8 mouse cellular contexts compared by ENCODE assay signal in the genomic region with DNA sequence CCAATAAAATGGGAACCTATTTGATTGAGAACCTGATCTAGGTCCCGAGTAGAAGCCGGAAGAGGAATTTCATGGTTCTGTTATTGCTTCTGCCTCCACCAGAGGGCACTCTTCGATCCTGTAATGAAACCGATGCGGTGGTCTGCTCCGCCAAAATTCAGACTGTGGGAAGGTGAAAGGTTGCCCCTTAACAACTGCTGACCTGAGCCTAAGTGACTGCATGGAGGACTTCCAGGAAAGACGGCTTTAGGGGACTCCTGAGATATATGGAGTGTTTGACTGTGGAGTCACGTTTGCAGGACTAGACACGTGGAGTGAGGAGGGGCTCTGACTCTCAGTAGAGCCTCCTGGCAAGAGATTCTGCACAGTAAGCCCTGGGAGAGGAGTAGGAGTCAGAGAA.
DNase-seq lines count a peak whose midpoint lies in the region; ATAC-seq and TF ChIP-seq lines count a peak whose summit lies in the region.

No protein-coding gene starts in this region.

- H3K27me3 ChIP-seq in forebrain, embryonic 11.5 days (ENCODE audit: control insufficient read depth, insufficient read depth, low read length): no peaks in the 10 kb centered on the region
- no peaks in the 10 kb centered on the region for H3K27me3 ChIP-seq in hindbrain, embryonic 12.5 days
- H3K27me3 ChIP-seq in midbrain, embryonic 13.5 days: no peaks in the 10 kb centered on the region
- H3K27me3 ChIP-seq in testis, adult 2 months (ENCODE audit: control insufficient read depth, insufficient read depth, low read length): no peaks in the 10 kb centered on the region

- ATAC-seq in forebrain, embryonic 11.5 days (replicated peaks; ENCODE audit: low FRiP score): peak; percentile 71
- no peak; the same call in 1 of the 2 replicates for ATAC-seq in hindbrain, embryonic 12.5 days (ENCODE audit: low FRiP score)
- peak; percentile 43; the same call in 1 of the 2 replicates for ATAC-seq in midbrain, embryonic 13.5 days

- no peak for TF ChIP-seq POLR2A in testis, adult 2 months (IDR thresholded peaks at IDR 0.05; ENCODE audit: control insufficient read depth, low read depth, low read length)

- intact Hi-C loops in left cerebral cortex, adult 2 months (cut with DNase I): loop anchor here (1.0 to 10.0 kb wide), 4 partner anchors 127 to 684 kb away; a partner anchor contains a TSS
- intact Hi-C loops in left cerebral cortex, postnatal 4 days (cut with DNase I): loop anchor here (5.0 to 10.0 kb wide), 3 partner anchors 288 to 681 kb away; no protein-coding TSS in a partner anchor

- peak; percentile 83 for TF ChIP-seq CTCF in left cerebral cortex, adult 2 months (IDR thresholded peaks at IDR 0.05)
- peak; percentile 59; the same call in 1 of the 2 replicates for TF ChIP-seq CTCF in testis, adult 2 months (IDR thresholded peaks at IDR 0.05; ENCODE audit: control insufficient read depth, insufficient read depth, insufficient replicate concordance, low read depth, low read length)

- H3K9me3 ChIP-seq in forebrain, embryonic 11.5 days (ENCODE audit: control insufficient read depth, low read length): no peaks in the 10 kb centered on the region
- H3K9me3 ChIP-seq in hindbrain, embryonic 12.5 days (replicated peaks): no peaks in the 10 kb centered on the region
- H3K9me3 ChIP-seq in midbrain, embryonic 13.5 days: no peaks in the 10 kb centered on the region

- H3K4me1 ChIP-seq in forebrain, embryonic 11.5 days (replicated peaks; ENCODE audit: control insufficient read depth, insufficient read depth, low read length): peaks cover 3% of the 10 kb centered on the region; the same call in 1 of the 2 replicates
- H3K4me1 ChIP-seq in hindbrain, embryonic 12.5 days: peaks cover 10% of the 10 kb centered on the region
- H3K4me1 ChIP-seq in midbrain, embryonic 13.5 days (replicated peaks): peaks cover 10% of the 10 kb centered on the region
- peaks cover 11% of the 10 kb centered on the region for H3K4me1 ChIP-seq in testis, adult 2 months (ENCODE audit: control insufficient read depth, insufficient read depth, low read length)

- peak; percentile 46 to 52 for DNase-seq in left cerebral cortex, adult 2 months (ENCODE audit: extremely low spot score in 1 of 2, low spot score in 2 of 2)
- no peak for DNase-seq in left cerebral cortex, adult 11 months (ENCODE audit: low spot score)
- DNase-seq in c-Kit-positive CD71-positive TER-119-negative erythroid progenitor cells, embryonic 14.5 days (ENCODE audit: low read depth): peak; percentile 15
- DNase-seq in forebrain, embryonic 11.5 days (ENCODE audit: low spot score): peak; percentile 65
- peak; percentile 52 for DNase-seq in left cerebral cortex, postnatal 4 days

- 0 out of 2 replicates have a peak overlapping the region, but pooled peaks have one; percentile 33 for H3K27ac ChIP-seq in left cerebral cortex, adult 2 months
- no peak overlapping the region for H3K27ac ChIP-seq in forebrain, embryonic 11.5 days (ENCODE audit: low read depth, low read length)
- H3K27ac ChIP-seq in hindbrain, embryonic 12.5 days: no peak overlapping the region
- H3K27ac ChIP-seq in midbrain, embryonic 13.5 days: no peak overlapping the region
- no peak overlapping the region for H3K27ac ChIP-seq in testis, adult 2 months (ENCODE audit: control insufficient read depth, insufficient read depth, low read depth, low read length)

- H3K4me3 ChIP-seq in left cerebral cortex, adult 2 months: peak overlapping the region; percentile 44
- no peak overlapping the region for H3K4me3 ChIP-seq in forebrain, embryonic 11.5 days (ENCODE audit: low read depth, low read length)
- H3K4me3 ChIP-seq in hindbrain, embryonic 12.5 days: no peak overlapping the region
- H3K4me3 ChIP-seq in midbrain, embryonic 13.5 days (replicated peaks): no peak overlapping the region; the same call in 1 of the 2 replicates
- H3K4me3 ChIP-seq in testis, adult 2 months (ENCODE audit: control insufficient read depth, low read depth, low read length): peak overlapping the region; percentile 40

- WGBS in forebrain, embryonic 11.5 days: 10% methylated on average over 9 of the region's 9 CpGs
- WGBS in hindbrain, embryonic 12.5 days: 7% methylated on average over 9 of the region's 9 CpGs
- WGBS in midbrain, embryonic 13.5 days: 5% methylated on average over 9 of the region's 9 CpGs

- H3K36me3 ChIP-seq in forebrain, embryonic 11.5 days (ENCODE audit: control insufficient read depth, insufficient read depth, low read length): no peaks in the 10 kb centered on the region
- H3K36me3 ChIP-seq in hindbrain, embryonic 12.5 days: no peaks in the 10 kb centered on the region
- H3K36me3 ChIP-seq in midbrain, embryonic 13.5 days: no peaks in the 10 kb centered on the region
- no peaks in the 10 kb centered on the region for H3K36me3 ChIP-seq in testis, adult 2 months (ENCODE audit: control insufficient read depth, insufficient read depth, low read length)

- H3K9ac ChIP-seq in forebrain, embryonic 11.5 days (ENCODE audit: low read length): no peak overlapping the region
- H3K9ac ChIP-seq in hindbrain, embryonic 12.5 days: no peak overlapping the region
- no peak overlapping the region for H3K9ac ChIP-seq in midbrain, embryonic 13.5 days (replicated peaks)

- peak overlapping the region; percentile 29; the same call in 1 of the 2 replicates for H3K4me2 ChIP-seq in forebrain, embryonic 11.5 days (ENCODE audit: low read depth, low read length, severe bottlenecking)
- H3K4me2 ChIP-seq in hindbrain, embryonic 12.5 days (replicated peaks): peak overlapping the region; percentile 43
- peak overlapping the region; percentile 47 for H3K4me2 ChIP-seq in midbrain, embryonic 13.5 days (replicated peaks)

Comparison
In these comparisons a context has a peak if more than half of its experiments do, and no peak if none do; other contexts are left out.
1. H3K4me3 ChIP-seq: peak in left cerebral cortex, adult 2 months (single experiment) and testis, adult 2 months (single experiment); none in forebrain, embryonic 11.5 days (single experiment), hindbrain, embryonic 12.5 days (single experiment) and midbrain, embryonic 13.5 days (single experiment).
2. Peak in every context shown above with its lines, with median percentiles within 50 percentile points of each other: H3K4me2 ChIP-seq.